Mouse (Mus musculus) gastrocnemius, adult 18-20 months (tissue): ENCODE results near the gene Itsn1. TPM values are rescaled to one million over a fixed set of nuclear protein-coding genes. Genes with fewer than 3 reads are reported as not detected.

Source experiments
- DNase-seq: peaks from one replicate; pipeline ENCODE4 v3.0.0; 2021; ENCODE audit warnings: low spot score
- total RNA-seq, 2 experiments: library from RNA; stranded (reverse); gene quantifications; 2 replicates each; pipeline ENCODE4 v1.2.3; 2021

Itsn1 gene
- total RNA-seq, 2 experiments from 2014 or later, result 62.8 to 63.5 TPM

DNA sequence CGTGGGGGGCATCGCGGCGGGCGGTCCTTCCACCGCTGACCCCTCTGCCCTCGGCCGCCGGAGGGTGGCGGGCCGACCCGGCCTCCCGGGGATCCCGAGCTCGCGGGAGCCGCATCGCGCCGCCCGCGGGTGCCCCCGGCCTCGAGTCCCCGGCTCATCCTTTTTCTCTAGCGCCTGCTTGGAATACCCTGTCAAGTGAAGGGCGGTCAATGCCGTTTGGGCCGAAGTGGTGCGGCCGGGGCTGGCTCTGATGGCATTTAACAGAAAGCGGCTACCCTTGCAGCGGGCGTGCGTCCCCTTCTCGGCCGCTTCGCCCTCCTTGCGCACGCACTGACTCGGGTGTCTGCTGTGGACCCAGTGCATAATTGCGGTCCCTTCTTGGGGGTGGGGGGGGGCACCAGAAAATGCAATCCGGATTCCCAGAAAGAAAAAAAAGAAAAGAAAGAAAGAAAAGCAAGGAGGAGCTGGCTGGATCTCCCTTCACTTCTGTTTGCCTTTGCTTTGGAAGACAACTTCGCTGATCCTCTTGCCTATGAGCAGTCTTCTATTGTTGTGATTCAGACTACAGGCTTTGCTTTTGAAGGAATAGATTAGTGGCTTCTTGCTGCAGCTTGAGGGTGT is 850 bp downstream of the Itsn1 start:
- DNase-seq, result no peak

GRCm38 (mm10) chr16:91730446-91730845 is 1.4 kb downstream of the Itsn1 start:
- no peak for DNase-seq

- DNase-seq, result no peak
These were observed 3.7 kb downstream of the Itsn1 start for GRCm38 (mm10) chr16:91732816-91733215.

DNA sequence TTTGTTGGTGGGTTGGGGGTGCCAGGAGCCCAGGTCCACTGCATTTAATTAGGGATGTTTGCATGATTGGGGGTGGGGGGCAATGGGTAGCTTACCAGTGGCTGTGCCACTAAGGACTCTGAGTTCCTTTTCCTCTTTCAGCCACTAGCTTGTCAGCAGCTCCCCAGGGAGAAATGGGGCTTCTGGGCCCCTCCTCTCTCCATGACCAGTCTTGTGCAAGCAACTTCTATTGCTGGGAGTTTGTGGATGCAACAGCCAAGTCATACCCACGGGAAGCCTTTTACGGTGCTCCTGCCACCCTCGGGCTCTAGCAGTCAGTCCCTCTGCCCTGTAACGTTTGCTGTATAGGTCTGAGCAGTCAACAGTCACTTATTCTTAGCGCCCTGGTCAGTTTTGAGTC is 5.7 kb downstream of the Itsn1 start:
- peak; percentile 62 for DNase-seq

DNA sequence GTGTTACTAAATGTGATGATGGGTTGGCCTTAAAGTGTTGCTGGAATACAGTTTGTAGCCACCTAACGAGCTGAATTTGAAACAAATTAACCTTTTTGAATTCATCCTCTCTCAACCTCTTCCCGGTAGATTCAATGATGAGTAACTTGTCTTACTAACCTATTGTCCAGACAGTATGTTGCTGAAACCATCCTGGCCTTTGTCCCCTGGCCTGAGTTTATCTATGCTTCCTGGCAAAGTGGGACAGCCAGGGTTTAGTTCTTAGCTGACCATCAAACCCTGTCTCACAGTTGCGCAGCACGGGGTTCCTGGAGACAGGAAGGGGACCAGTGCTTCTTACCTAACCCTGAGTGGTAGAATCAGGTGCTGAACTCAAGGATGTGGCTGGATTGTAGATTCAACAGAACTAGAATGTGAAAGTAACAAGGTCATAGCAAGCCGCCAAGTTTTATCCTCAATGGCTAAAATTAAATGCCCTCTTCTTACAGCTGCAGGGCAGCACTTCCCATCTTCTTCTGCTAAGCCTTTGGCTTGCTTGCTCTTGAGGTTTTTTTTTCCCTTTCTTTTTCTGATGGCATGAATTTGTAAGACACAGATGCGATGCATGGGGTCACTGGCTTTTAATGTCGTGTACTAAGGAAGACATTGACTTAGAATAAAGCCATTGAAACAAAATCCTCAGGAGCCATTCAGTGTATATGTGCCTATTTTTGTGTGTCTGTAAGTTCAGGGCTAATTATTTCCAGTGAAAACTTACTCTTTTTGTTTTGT is 7.2 kb downstream of the Itsn1 start:
- DNase-seq, result no peak

GRCm38 (mm10) chr16:91738505-91738904 is 9.4 kb downstream of the Itsn1 start:
- DNase-seq, result no peak

GRCm38 (mm10) chr16:91740184-91740917 is 11.3 kb downstream of the Itsn1 start:
- DNase-seq, result no peak

- no peak for DNase-seq
These were observed 11.8 kb downstream of the Itsn1 start for GRCm38 (mm10) chr16:91740918-91741255.

DNA sequence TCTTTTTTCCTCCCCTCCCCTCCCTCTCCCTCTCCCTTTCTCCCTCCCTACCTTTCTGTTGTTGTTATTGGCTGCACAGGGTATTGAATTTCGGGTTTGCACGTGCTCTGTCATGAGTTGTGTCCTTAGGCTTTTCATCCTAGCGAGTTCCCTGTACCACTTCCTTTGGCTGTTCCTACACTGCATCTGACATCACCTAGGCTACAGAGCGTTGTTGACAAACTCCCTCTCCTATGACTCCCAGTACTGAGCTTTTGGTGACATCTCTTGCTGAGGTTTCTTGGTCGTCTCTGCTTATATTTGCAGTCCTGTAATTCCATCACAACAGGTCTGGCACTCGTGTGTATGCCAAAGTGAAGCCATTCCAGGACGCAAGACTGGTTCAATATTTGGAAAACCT is 14.0 kb downstream of the Itsn1 start:
- no peak for DNase-seq

DNA sequence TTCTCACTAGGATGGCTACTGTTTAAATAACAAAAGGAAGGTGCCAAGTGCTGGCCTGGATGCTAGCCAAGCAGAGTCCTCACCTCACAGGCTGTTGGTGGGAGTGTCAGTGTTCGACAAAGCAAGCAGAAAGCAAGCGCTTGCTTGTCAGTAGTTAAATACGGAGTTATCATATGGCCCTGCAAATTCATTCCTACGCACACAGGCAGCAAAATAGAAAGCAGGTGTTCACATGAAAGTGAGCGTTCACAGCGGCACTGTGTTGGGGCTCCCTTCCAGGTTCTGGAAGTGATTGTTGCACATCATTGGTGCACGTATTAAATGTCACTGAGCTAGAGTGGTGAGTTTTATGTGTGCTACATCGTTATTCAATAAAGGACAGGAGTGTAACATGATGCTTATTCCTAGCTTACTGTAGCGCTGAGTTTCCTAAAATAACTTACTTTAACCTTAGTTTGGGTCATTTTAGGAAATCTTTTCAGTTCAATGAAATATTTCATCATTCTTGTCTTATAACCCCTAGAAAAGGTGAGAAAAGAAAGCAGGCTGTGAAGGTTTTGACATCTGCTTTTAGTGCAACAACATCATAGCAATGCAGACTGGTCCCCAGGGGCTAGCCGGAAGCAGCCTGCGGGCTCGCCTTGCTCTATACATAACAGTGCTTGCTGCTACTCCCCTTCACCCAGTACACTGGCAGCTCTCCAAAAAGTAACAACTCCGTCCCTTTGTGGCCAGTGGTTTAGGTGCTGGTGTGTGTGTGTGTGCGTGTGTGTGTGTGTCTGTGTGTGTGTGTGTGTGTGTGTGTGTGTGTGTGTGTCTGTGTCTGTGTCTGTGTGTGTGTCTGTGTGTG is 17.2 kb downstream of the Itsn1 start:
- DNase-seq, result no peak

GRCm38 (mm10) chr16:91747567-91747966 is 18.5 kb downstream of the Itsn1 start:
- no peak for DNase-seq

GRCm38 (mm10) chr16:91751644-91752385 is 22.7 kb downstream of the Itsn1 start:
- DNase-seq, result no peak

DNA sequence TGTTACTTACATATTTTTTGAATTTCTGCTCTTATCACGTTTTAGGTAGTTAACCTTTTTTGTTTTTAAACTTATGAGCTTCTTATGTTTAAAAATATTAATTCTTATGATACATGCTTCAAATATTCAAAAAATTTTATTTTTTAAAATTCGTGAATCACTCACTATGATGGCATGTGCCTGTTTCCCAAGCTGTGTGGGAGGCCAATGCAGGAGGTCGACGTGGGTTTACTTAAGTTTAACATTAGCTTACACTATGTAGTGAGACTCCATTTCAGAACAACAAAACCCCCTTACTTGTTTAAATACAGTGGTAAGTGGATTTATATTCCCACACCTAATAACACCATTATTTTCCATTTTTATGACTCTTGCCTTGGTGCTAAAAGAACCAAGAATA is 24.5 kb downstream of the Itsn1 start:
- no peak for DNase-seq

DNA sequence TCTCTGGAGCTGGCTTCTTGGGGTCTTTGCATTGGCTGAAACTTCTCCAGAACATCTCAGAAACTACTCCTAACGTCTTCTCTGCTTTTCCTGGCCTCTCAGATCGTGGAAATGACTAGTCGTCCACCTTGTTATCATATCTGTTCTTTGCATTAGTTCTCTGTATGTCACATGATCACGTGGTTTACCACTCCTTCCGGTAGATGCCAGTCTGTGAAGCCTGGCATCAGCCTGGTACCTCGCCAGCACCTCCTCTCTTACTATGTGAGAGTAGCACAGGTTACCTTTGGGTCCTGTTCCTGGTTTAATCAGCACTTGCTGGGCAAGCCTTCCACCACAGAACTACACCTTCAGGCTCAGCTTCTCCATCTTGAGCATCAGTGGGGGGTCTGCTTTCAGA is 25.9 kb downstream of the Itsn1 start:
- DNase-seq, result no peak

DNA sequence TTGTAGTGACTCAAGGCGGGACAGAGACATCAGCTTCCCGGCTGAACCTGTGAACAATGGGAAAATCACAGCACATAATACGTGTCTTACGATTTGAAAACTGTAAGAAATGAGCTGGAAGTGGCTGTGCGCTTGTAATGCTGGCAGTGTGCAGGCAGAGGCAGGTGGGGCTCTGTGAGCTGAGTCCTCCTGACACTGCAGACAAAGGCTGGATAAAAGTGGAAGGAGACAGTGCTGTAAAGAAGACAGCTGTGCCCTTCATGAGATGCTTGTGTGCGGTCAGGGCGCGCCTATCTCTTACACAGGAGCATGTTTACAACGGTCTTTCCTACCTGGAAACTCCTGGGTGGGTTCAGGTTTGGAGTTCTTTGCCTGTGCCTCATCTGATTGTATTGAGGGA is 32.1 kb downstream of the Itsn1 start:
- DNase-seq, result no peak

- DNase-seq, result no peak
These were observed 32.7 kb downstream of the Itsn1 start for GRCm38 (mm10) chr16:91761761-91762160.

GRCm38 (mm10) chr16:91762476-91762875 is 33.4 kb downstream of the Itsn1 start:
- DNase-seq, result peak; percentile 61

DNA sequence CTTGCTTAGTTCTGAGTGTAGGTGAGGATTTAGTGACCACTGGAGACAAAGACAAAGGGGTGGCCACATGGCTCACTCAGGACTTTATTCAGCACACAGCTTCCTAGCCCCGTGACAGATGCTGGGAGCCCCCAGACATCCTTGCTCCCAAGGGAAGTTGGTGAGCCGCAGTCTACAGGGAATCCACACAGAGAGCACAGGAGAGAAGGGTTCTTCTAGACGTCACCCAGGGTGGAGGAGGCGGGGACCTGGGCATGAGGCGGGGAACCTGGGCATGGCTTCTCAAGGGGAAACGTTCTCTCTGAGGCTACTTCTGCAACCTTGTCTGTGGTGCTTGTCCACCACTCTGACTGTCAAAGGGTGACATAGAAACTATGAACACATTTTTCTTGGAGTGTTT is 34.9 kb downstream of the Itsn1 start:
- no peak for DNase-seq

DNA sequence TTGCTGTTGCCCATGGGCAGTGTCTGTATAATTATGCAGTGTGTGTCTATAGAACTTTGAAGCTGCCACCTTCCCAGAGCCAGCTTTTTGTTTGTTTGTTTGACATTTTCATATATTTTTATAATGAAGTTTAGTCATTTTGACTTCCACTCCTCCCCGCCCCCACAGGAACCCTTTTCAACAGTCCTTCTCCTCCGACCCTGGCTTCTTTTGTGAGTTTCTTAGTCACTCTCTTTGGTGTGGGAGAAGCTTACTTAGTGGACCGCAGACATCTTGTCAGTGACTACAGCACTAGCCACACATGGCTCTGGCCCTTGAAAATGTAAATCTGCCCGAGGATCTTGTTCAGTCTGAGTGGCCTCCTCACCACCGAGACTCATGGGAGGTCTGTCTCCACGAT is 35.3 kb downstream of the Itsn1 start:
- no peak for DNase-seq

DNA sequence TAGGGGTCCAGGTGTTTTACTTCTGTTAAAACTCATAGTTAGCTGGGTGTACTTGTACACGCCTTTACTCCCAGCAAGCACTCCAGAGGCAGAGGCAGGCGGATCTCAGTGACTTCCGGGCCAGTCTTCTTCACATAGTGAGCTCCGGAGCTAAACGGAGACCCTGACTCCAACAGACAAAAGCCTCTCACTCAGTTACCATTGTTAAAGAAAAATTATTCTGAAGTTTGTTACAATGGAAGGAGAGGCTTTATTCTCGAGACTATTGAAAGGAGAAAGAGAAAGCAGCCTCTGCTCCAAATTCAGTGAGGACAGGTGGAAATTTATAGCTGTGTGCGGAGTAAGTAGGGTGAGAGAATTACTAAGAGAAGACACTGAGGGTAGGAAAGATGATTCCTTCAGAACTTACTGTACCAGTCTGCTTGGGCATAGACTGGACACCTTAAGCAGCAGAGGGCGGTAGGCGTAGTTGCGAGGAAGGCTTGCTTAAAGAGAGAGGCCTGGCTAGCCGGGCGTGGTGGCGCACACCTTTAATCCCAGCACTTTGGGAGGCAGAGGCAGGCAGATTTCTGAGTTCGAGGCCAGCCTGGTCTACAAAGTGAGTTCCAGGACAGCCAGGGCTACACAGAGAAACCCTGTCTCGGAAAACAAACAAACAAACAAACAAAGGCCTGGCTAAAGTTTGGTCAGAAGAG is 36.2 kb downstream of the Itsn1 start:
- DNase-seq, result peak; percentile 31
